In the genomic region with DNA sequence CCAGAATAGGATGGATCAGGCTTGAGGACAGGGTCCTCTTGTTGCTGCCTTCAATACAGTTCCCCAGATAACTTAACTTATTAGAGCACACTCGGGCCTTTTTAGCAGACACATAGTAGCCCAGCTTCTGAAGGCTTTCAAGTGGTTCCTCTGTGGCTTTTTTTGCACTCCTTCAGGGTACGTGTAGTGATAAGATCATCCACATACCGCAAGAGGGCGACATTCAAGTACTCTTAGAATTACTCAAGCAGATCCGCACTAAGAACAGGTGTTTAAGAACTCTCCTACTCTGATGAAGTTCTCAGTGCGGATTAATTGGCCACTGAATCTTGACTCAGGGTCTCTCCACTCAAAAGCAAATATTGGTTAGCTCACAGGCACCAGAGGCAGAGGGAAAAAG, we compare ENCODE assay signal across 9 mouse cellular contexts. TPM values are rescaled to one million over a fixed set of nuclear protein-coding genes. Genes with fewer than 3 reads are reported as not detected.
A peak's percentile ranks its signal among the peaks of the same experiment; 100 is the strongest.
DNase-seq lines count a peak whose midpoint lies in the region; ATAC-seq and TF ChIP-seq lines count a peak whose summit lies in the region.
"Had no signal": no experiment of that assay in that cellular context is flagged by ENCODE, and none has a peak within 500 bp of the region (broad histone marks: within the 10 kb centered on the region; RNA-seq: fewer than 3 reads in every experiment).

No protein-coding gene starts in this region.

- 48% methylated on average over 6 of the region's 6 CpGs for WGBS in lung, embryonic 14.5 days

- H3K27ac ChIP-seq in left cerebral cortex, adult 2 months: no peak overlapping the region
- H3K27ac ChIP-seq in lung, embryonic 14.5 days (ENCODE audit: low read depth): no peak overlapping the region
- H3K27ac ChIP-seq: stomach, embryonic 15.5 days had no signal

- peak; percentile 39 for TF ChIP-seq CTCF in left cerebral cortex, adult 2 months (IDR thresholded peaks at IDR 0.05)
- peak; percentile 51 for TF ChIP-seq CTCF in lung, embryonic 14.5 days (IDR thresholded peaks at IDR 0.05; ENCODE audit: low read depth)

- intact Hi-C loops in left cerebral cortex, adult 2 months (cut with DNase I): no loop called here

- H3K9ac ChIP-seq in lung, embryonic 14.5 days: no peak overlapping the region
- H3K9ac ChIP-seq: stomach, embryonic 15.5 days had no signal

- no peaks in the 10 kb centered on the region for H3K27me3 ChIP-seq in lung, embryonic 14.5 days (ENCODE audit: insufficient read depth, low read length)
- H3K27me3 ChIP-seq: stomach, embryonic 15.5 days had no signal

- no peaks in the 10 kb centered on the region for H3K9me3 ChIP-seq in lung, embryonic 14.5 days (ENCODE audit: low read depth, low read length)
- H3K9me3 ChIP-seq: stomach, embryonic 15.5 days had no signal

- 0 out of 2 replicates have a peak, but pooled peaks cover 3% of the 10 kb centered on the region for H3K4me1 ChIP-seq in lung, embryonic 14.5 days (ENCODE audit: insufficient read depth)
- H3K4me1 ChIP-seq: stomach, embryonic 15.5 days had no signal

- DNase-seq in left cerebral cortex, adult 2 months (ENCODE audit: extremely low spot score in 1 of 2, low spot score in 2 of 2): no peak
- DNase-seq in left cerebral cortex, adult 18-20 months (ENCODE audit: low spot score in 2 of 2): no peak
- DNase-seq in T-cell, adult 2 months (ENCODE audit: low spot score): peak; percentile 36
- DNase-seq in lung, embryonic 14.5 days: peak; percentile 71
- DNase-seq in thymus, postnatal 10 days (ENCODE audit: low spot score in 2 of 2): peak; percentile 37 to 75
- no peak for DNase-seq in ovary, postnatal 14 days (ENCODE audit: low spot score)
- DNase-seq in ovary, postnatal 10 days (ENCODE audit: low spot score): no peak

- no peaks in the 10 kb centered on the region for H3K36me3 ChIP-seq in lung, embryonic 14.5 days (ENCODE audit: insufficient read depth)
- H3K36me3 ChIP-seq: stomach, embryonic 15.5 days had no signal

- ATAC-seq in lung, embryonic 14.5 days (ENCODE audit: insufficient read depth): no peak

- no peak overlapping the region for H3K4me3 ChIP-seq in left cerebral cortex, adult 2 months
- H3K4me3 ChIP-seq in lung, embryonic 14.5 days (ENCODE audit: low read depth, low read length): no peak overlapping the region
- H3K4me3 ChIP-seq: stomach, embryonic 15.5 days had no signal

- no peak overlapping the region for H3K4me2 ChIP-seq in lung, embryonic 14.5 days
- H3K4me2 ChIP-seq: stomach, embryonic 15.5 days had no signal

RNA-seq across cellular contexts. Expression of a gene that starts 11.8 kb away (rescaled TPM):
- total RNA-seq in left cerebral cortex, adult 2 months (2021): under 1 TPM in 1 of 2 experiments, not detected in 1; 0.14 TPM
- not detected for total RNA-seq in left cerebral cortex, adult 18-20 months (2021)
- polyA plus RNA-seq in lung, embryonic 14.5 days (2014; fragmentation: Nextera tagmentation; extraction: Ambion mirVana): not detected in 2 replicates
- total RNA-seq: heart, postnatal 25 days had no signal

RNA-seq across cellular contexts. Expression of a gene that starts 27.2 kb away (rescaled TPM):
- not detected for total RNA-seq in left cerebral cortex, adult 2 months (2021)
- total RNA-seq in left cerebral cortex, adult 18-20 months (2021): not detected
- polyA plus RNA-seq in lung, embryonic 14.5 days (2014; fragmentation: Nextera tagmentation; extraction: Ambion mirVana): not detected in 2 replicates

RNA-seq across cellular contexts. Expression of a gene that starts 37.6 kb away (rescaled TPM):
- not detected for total RNA-seq in left cerebral cortex, adult 2 months (2021)
- not detected for total RNA-seq in left cerebral cortex, adult 18-20 months (2021)
- polyA plus RNA-seq in lung, embryonic 14.5 days (2014; fragmentation: Nextera tagmentation; extraction: Ambion mirVana): not detected in 2 replicates

RNA-seq across cellular contexts. Expression of a gene that starts 49.0 kb away (rescaled TPM):
- total RNA-seq in left cerebral cortex, adult 2 months (2021): not detected
- not detected for total RNA-seq in left cerebral cortex, adult 18-20 months (2021)
- not detected in 2 replicates for polyA plus RNA-seq in lung, embryonic 14.5 days (2014; fragmentation: Nextera tagmentation; extraction: Ambion mirVana)
- total RNA-seq: heart, postnatal 25 days had no signal
- polyA plus RNA-seq: stomach, embryonic 15.5 days had no signal

Comparison
In these comparisons a context has a peak if more than half of its experiments do, and no peak if none do; other contexts are left out.
1. DNase-seq: peak in T-cell, adult 2 months (single experiment), lung, embryonic 14.5 days (single experiment) and thymus, postnatal 10 days (2 of 2); none in left cerebral cortex, adult 2 months (0 of 2), left cerebral cortex, adult 18-20 months (0 of 2), ovary, postnatal 14 days (single experiment) and ovary, postnatal 10 days (single experiment).